Mouse (Mus musculus): ENCODE measurements around the gene Rbmx.

- no peak for TF ChIP-seq POLR2A (IDR thresholded peaks at IDR 0.05; ENCODE audit: insufficient read depth, low read depth, low read length)
- TF ChIP-seq CTCF (IDR thresholded peaks at IDR 0.05; ENCODE audit: insufficient read depth, low read depth, low read length), result no peak
Measured at GRCm38 (mm10) chrX:57337582-57337981, 55.3 kb downstream of the Rbmx start.

All from olfactory bulb, adult 2 months (tissue).